Mouse (Mus musculus) left cerebral cortex, adult 8-10 months (tissue): Measurements from ENCODE around the gene Jak3. TPM values are rescaled to one million over a fixed set of nuclear protein-coding genes. Genes with fewer than 3 reads are reported as not detected.

ENCODE experiments used
- DNase-seq, 2 experiments: peaks; one replicate each; pipeline ENCODE4 v3.0.0; 2022; ENCODE audit warnings: low spot score in 2 of 2
- total RNA-seq, 4 experiments: library from RNA; stranded (reverse); gene quantifications; 2 replicates each; pipeline ENCODE4 v1.2.4; 2022

Gene Jak3
- 1 to 10 TPM; 4.4 to 7.3 (median 6.1) TPM for total RNA-seq

- peak in 1 of 2 experiments; percentile 47 for DNase-seq
Observed at GRCm38 (mm10) chr8:71676020-71676741, at the start of gene Jak3. TSS of gene Jak3 (plus strand) at chr8:71676296.

DNA sequence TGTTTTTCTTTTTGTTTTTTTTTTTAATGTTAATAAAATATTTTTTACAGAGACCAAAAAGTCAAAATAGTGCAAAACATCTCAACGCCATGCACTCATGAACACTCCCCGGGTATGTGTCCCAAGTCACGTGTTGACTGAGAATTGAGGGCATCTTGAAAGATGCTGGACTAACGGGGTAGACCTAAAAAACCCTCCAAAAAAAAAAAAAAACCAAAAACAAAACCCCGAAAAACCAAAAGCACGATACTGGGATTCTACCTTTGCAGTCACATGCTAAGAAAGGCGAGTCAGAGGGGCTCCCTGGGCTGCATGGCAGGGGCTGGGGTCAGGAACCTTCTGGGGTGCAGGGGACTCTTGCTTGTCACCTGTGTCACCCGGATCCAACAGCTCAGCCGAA is 49.3 kb upstream of the Jak3 start:
- no peak for DNase-seq

DNA sequence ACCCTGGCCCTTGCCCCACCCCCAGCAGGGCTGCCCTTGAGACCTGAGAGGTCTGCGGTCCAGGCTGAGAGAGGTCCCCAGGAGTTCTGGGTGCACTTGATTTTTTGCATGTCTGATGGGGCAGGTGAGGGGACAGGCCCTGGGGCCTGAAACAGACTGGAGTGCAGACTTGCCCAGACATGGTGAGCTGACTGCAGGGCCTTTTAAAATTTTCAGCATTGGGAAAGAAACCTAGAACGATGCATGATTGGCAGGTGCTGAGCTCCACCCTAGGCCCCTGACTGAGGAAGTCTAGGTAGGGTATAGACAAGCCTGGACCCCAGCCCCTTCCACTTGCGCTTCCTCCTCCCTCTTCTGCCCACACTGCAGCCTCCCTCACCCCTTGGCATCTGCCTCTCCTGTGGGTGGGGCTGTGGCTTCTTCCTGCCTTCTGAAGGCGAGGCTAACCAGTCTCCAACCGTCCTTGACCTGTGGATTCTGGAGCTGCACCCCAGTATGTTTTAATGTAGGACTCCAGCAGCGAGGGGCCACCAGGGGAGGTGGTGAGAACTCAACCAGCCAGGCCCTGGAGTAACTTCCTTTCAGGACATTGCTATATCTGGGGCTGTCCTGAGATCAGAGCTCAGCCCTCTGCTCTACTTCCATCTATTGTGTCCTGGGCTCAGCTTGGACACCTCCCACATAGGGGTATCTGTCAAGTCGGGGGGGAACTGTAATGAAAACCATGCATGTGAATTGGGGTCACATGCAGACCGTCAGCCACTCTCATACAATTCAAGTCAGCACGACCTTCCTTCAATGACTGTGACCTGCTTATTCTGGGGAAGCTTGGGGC is 48.6 kb upstream of the Jak3 start:
- DNase-seq: no peak

- DNase-seq: no peak
Observed at GRCm38 (mm10) chr8:71628396-71629095, 47.5 kb upstream of the Jak3 start.

GRCm38 (mm10) chr8:71629096-71629697 is 46.9 kb upstream of the Jak3 start:
- DNase-seq: peak; percentile 81 to 92

GRCm38 (mm10) chr8:71629781-71630212 is 46.3 kb upstream of the Jak3 start:
- no peak for DNase-seq

- DNase-seq: no peak
Observed at GRCm38 (mm10) chr8:71630761-71631160, 45.3 kb upstream of the Jak3 start.

GRCm38 (mm10) chr8:71631897-71632296 is 44.2 kb upstream of the Jak3 start:
- no peak for DNase-seq

DNA sequence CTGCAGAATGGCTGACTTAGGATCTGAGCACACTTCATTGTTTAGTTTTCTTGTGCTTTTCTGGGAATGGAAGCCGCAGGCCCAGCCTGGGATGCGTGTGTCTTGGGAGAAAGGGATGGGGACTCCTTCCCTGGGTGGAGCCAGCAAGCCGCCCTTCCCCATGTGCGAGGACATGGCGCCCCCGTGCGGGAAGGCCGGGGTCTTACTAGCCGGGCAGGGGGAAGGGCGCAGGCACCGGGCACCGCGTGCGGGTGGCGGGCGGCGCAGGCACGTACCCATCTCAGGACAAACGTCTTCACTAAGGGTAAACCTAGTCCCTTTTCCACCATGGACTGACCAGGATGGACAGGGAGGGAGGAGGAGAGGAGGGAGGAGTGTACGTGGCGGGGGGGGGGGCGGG is 42.9 kb upstream of the Jak3 start:
- no peak for DNase-seq

DNA sequence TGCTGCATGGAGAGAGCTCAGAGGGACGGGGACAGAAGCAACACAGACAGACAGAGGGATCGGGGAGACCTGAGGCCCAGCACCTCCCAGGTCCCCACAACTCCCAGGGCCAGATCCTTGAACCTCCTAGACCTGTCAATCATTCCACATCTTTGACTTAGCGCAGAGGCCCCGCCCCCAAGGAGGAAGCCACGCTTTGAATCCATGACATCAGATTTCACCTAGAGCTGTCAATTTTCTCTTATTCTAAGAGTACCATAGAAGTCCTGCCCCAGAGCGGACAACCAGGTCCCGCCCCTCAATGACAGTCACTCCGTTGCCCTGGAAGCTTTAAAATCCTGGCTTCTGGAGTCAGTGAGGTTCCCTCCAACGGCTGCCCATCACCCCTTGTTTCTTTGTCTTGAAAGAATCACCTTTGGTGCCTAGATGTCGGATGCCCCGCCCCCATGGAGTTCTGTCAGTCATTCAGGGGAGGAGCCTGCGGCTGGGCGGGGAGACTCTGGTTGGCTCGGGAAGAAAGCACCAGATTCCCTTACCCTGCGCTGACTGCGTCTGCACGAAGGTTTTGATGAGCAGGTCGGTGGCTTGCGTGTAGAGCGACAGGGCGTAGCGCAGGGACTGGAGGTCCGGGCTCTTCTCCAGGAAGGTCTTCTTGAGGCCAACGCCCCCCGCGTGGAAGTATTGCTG is 42.0 kb upstream of the Jak3 start:
- no peak for DNase-seq

- no peak for DNase-seq
Observed at GRCm38 (mm10) chr8:71637149-71638095, 38.7 kb upstream of the Jak3 start.

DNA sequence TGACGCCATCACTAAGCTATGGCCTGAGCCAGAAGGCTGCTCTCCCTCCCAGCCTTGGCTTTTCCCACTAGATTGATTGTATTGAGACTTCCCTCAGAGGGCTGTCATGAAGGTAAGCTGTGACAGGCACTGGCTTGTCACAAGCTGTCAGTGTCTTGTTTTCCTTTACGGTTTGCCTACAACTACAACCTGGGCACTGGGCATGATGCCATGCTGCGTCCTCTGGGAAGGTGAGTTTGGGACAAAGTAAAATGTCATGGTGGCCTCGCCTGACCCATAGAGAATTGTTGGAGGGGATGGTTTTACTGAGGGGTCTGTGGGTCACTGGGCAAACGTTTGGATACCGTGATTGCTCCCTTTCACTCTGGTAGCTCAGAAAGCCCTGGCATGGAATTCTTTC is 37.8 kb upstream of the Jak3 start:
- no peak for DNase-seq

DNA sequence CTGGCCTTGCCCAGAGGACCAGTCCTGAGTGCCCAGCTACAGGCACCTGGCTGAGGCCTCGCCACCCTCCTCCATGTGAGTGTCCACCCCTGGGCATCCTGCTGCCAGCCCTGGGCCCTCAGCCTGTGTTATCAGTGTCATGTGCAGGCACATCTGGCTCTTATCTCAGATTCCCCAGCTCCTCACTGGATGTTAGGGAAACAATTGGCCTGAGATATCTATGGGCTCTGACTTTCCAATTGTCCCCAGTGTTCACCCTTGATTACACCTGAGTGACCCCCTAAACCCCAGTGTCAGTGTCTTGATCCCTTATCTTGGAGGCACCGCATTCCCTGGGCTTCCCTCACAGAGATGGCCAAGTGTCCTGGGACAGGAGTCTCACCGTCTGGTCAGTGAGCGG is 36.8 kb upstream of the Jak3 start:
- no peak for DNase-seq

- DNase-seq: no peak
Observed at GRCm38 (mm10) chr8:71645510-71645909, 30.6 kb upstream of the Jak3 start.

GRCm38 (mm10) chr8:71654600-71654999 is 21.5 kb upstream of the Jak3 start:
- DNase-seq: no peak

DNA sequence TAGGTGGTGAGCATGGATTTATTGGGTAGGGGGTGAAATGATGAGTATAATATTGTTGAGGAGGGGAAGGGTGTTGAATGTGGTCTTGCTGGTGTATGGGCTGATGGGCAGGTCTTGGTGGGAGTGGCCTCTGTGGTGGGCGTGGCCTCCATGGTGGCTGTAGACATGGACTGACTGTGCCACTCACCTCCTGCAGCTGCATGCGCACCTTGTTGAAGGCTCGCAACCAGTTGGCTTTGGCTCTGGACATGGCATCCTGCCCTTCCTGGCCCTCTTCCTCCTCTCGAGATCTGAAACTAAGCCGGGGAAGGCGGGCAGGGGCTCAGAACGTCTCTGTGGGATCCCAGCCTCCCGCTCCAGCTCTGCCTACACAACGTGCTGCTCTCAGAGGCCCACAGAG is 18.3 kb upstream of the Jak3 start:
- no peak for DNase-seq

GRCm38 (mm10) chr8:71658515-71659049 is 17.5 kb upstream of the Jak3 start:
- no peak for DNase-seq

DNA sequence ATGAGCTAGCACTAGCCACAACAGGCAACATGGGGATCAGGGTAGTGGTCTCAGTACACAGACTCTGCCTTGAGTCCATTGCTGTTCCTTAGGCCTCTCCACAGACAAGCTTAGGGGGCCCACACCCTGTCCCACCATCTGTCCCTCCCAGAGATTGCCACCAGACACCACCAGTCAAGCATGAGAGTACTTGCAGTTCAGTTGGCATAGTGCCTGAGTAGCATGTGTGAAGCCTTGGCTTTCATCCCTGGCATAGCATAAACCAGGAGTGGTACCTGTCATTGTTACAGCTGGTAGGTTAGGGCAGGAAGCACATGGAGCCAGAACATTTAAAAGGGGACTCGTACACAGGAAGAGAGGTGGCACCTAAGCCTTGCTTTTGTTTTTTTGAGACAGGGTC is 16.3 kb upstream of the Jak3 start:
- DNase-seq: no peak

- peak in 1 of 2 experiments; percentile 74 for DNase-seq
Observed at GRCm38 (mm10) chr8:71660325-71661120, 15.6 kb upstream of the Jak3 start.
